Mouse (Mus musculus): ENCODE measurements around the gene B3gnt9.

DNA sequence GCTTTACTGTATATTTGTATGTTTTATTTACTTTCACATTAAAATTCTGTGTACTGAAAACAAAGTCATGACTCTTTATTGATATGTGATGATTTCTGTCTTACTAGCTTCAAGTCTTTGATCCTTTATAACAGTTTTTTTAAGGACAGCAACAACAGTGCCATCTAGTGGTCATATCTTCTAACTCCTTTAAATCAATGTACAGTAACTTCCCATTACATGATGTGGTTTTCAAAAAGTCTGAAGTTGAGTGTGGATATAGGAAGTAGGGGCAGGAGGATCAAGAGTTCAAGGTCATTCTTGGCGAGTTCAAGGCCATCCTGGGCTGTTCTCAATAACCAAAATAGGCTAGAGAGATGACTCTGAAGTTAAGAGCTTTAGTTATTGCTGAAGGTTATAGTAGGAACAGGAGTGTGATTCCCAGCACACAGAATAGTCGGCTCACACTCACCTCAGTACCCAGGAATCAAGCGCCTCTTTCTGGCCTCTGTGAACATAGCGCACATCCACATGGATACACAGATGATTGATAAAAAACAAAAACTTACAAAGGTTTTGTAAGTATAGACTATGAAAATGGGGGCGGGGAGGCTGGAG is 36.9 kb downstream of the B3gnt9 start:
- TF ChIP-seq E2F4 (IDR thresholded peaks at IDR 0.05; ENCODE audit: borderline replicate concordance, low read depth, low read length) = no peak
- no peak for TF ChIP-seq EP300 (IDR thresholded peaks at IDR 0.05; ENCODE audit: low read depth in 1 of 2, low read length in 2 of 2)
- TF ChIP-seq POLR2AphosphoS2 (IDR thresholded peaks at IDR 0.05; ENCODE audit: low read length) = no peak
- TF ChIP-seq ZC3H11A (IDR thresholded peaks at IDR 0.05; ENCODE audit: low read depth, low read length) = peak; percentile 60
- TF ChIP-seq CTCF (IDR thresholded peaks at IDR 0.05 in 2 of 3, conservative IDR thresholded peaks at IDR 0.05 in 1 of 3; ENCODE audit: control insufficient read depth in 1 of 3, insufficient read depth in 1 of 3, low read depth in 2 of 3, low read length in 3 of 3, poor library complexity in 1 of 3, severe bottlenecking in 1 of 3) = peak; percentile 33 to 86 (median 63); a peak in 5 of 6 replicates
- no peak for TF ChIP-seq POLR2A (IDR thresholded peaks at IDR 0.05; ENCODE audit: control insufficient read depth in 1 of 2, insufficient read depth in 1 of 2, low read depth in 1 of 2, low read length in 2 of 2, poor library complexity in 1 of 2)
- TF ChIP-seq ZNF384 (IDR thresholded peaks at IDR 0.05; ENCODE audit: low read depth, low read length) = peak; percentile 85
- TF ChIP-seq USF1 (IDR thresholded peaks at IDR 0.05; ENCODE audit: low read depth, low read length) = no peak
- TF ChIP-seq NRF1 (IDR thresholded peaks at IDR 0.05; ENCODE audit: insufficient read depth, low read depth, low read length, poor library complexity, severe bottlenecking) = no peak
- no peak for TF ChIP-seq KAT2A (conservative IDR thresholded peaks at IDR 0.05; ENCODE audit: low read depth, low read length)
- no peak for TF ChIP-seq HCFC1 (IDR thresholded peaks at IDR 0.05; ENCODE audit: low read depth, low read length)

Measured in MEL (cell line).